In genomic region chr7:37346041-37346440, GRCm38 (mm10) we compare ENCODE assay signal across 8 mouse cellular contexts.
DNase-seq lines count a peak whose midpoint lies in the region; ATAC-seq and TF ChIP-seq lines count a peak whose summit lies in the region.

No protein-coding gene starts in this region.

- 0 out of 2 replicates have a peak, but pooled peaks cover 5% of the 10 kb centered on the region for H3K4me1 ChIP-seq in kidney, postnatal 0 days (replicated peaks; ENCODE audit: insufficient read depth, low read length)
- H3K4me1 ChIP-seq in liver, embryonic 14.5 days (replicated peaks; ENCODE audit: control insufficient read depth in 2 of 2, insufficient read depth in 2 of 2, low read length in 1 of 2) = no peaks in the 10 kb centered on the region
- H3K4me1 ChIP-seq in neural tube, embryonic 15.5 days = peaks cover 38% of the 10 kb centered on the region

- no peak overlapping the region for H3K4me3 ChIP-seq in C2C12 (ENCODE audit: insufficient read depth, poor library complexity, severe bottlenecking)
- H3K4me3 ChIP-seq in kidney, postnatal 0 days (replicated peaks; ENCODE audit: low read depth, low read length) = no peak overlapping the region
- no peak overlapping the region for H3K4me3 ChIP-seq in liver, embryonic 14.5 days (ENCODE audit: insufficient read depth in 1 of 2, low read depth in 2 of 2, low read length in 2 of 2)
- H3K4me3 ChIP-seq in neural tube, embryonic 15.5 days (replicated peaks) = no peak overlapping the region

- no peaks in the 10 kb centered on the region for H3K36me3 ChIP-seq in C2C12 (ENCODE audit: control insufficient read depth, insufficient read depth)
- H3K36me3 ChIP-seq in kidney, postnatal 0 days (ENCODE audit: insufficient read depth, low read length) = no peaks in the 10 kb centered on the region
- no peaks in the 10 kb centered on the region for H3K36me3 ChIP-seq in liver, embryonic 14.5 days (replicated peaks; ENCODE audit: control insufficient read depth, insufficient read depth, low read depth)
- no peaks in the 10 kb centered on the region for H3K36me3 ChIP-seq in neural tube, embryonic 15.5 days

- H3ac ChIP-seq in C2C12 (ENCODE audit: control insufficient read depth, insufficient read length, low read depth) = no peak overlapping the region

- peak; percentile 81 for DNase-seq in NIH3T3 (ENCODE audit: low read depth)
- peak; percentile 89 to 93 for DNase-seq in cerebellum, postnatal 10 days
- DNase-seq in frontal cortex, postnatal 36 days (ENCODE audit: low spot score in 2 of 2) = peak; percentile 75 to 86
- peak; percentile 92 for DNase-seq in kidney, postnatal 0 days (ENCODE audit: low spot score)
- DNase-seq in liver, embryonic 14.5 days (ENCODE audit: low read depth in 3 of 3, low spot score in 3 of 3) = peak; percentile 4 to 16 (median 13)
- peak; percentile 52 for DNase-seq in yolk sac, embryonic 10.5 days (ENCODE audit: low spot score)

- TF ChIP-seq CTCF in C2C12 (IDR thresholded peaks at IDR 0.05; ENCODE audit: control insufficient read depth, insufficient read depth, insufficient read length) = peak; percentile 60
- TF ChIP-seq CTCF in kidney, postnatal 0 days (IDR thresholded peaks at IDR 0.05; ENCODE audit: low read depth) = peak; percentile 96
- peak; percentile 79 for TF ChIP-seq CTCF in liver, embryonic 14.5 days (IDR thresholded peaks at IDR 0.05; ENCODE audit: low read depth)

- no peaks in the 10 kb centered on the region for H3K9me3 ChIP-seq in kidney, postnatal 0 days (replicated peaks; ENCODE audit: low read length)
- H3K9me3 ChIP-seq in liver, embryonic 14.5 days (ENCODE audit: control insufficient read depth, low read length) = no peaks in the 10 kb centered on the region
- H3K9me3 ChIP-seq in neural tube, embryonic 15.5 days (replicated peaks) = no peaks in the 10 kb centered on the region

- TF ChIP-seq EP300 in liver, embryonic 14.5 days (IDR thresholded peaks at IDR 0.05; ENCODE audit: low read depth) = no peak

- no peak overlapping the region for H3K9ac ChIP-seq in kidney, postnatal 0 days (ENCODE audit: low read depth, low read length)
- no peak overlapping the region for H3K9ac ChIP-seq in liver, embryonic 14.5 days (replicated peaks)
- H3K9ac ChIP-seq in neural tube, embryonic 15.5 days (replicated peaks) = peak overlapping the region; percentile 10; the same call in 1 of the 2 replicates

- 3% methylated on average over 10 of the region's 10 CpGs for WGBS in kidney, postnatal 0 days
- WGBS in liver, embryonic 14.5 days (ENCODE audit: insufficient replicate concordance) = 6% methylated on average over 10 of the region's 10 CpGs
- WGBS in neural tube, embryonic 15.5 days = 1% methylated on average over 10 of the region's 10 CpGs

- no peak overlapping the region for H3K4me2 ChIP-seq in kidney, postnatal 0 days (ENCODE audit: low read length)
- no peak overlapping the region for H3K4me2 ChIP-seq in liver, embryonic 14.5 days (ENCODE audit: low read depth)
- H3K4me2 ChIP-seq in neural tube, embryonic 15.5 days = no peak overlapping the region

- H3K79me2 ChIP-seq in C2C12 (ENCODE audit: control insufficient read depth, insufficient read depth) = no peaks in the 10 kb centered on the region

- no peaks in the 10 kb centered on the region for H3K79me3 ChIP-seq in C2C12 (ENCODE audit: low read depth)

- no peaks in the 10 kb centered on the region for H3K27me3 ChIP-seq in C2C12 (ENCODE audit: control insufficient read depth, insufficient read depth, insufficient read length)
- H3K27me3 ChIP-seq in kidney, postnatal 0 days (ENCODE audit: insufficient read depth, low read length) = peaks cover 6% of the 10 kb centered on the region; the same call in 1 of the 2 replicates
- H3K27me3 ChIP-seq in liver, embryonic 14.5 days (ENCODE audit: control insufficient read depth, insufficient read depth, low read length) = no peaks in the 10 kb centered on the region
- H3K27me3 ChIP-seq in neural tube, embryonic 15.5 days (replicated peaks) = no peaks in the 10 kb centered on the region

- peak; percentile 17; the same call in 1 of the 2 replicates for ATAC-seq in kidney, postnatal 0 days (replicated peaks; ENCODE audit: low FRiP score, low read depth)
- no peak for ATAC-seq in liver, embryonic 14.5 days (ENCODE audit: insufficient read depth)
- ATAC-seq in neural tube, embryonic 15.5 days (ENCODE audit: low FRiP score) = 0 out of 2 replicates have a peak, but pooled peaks have one; percentile 29

- H3K27ac ChIP-seq in kidney, postnatal 0 days = no peak overlapping the region
- no peak overlapping the region for H3K27ac ChIP-seq in liver, embryonic 14.5 days
- peak overlapping the region; percentile 74; the same call in 1 of the 2 replicates for H3K27ac ChIP-seq in neural tube, embryonic 15.5 days (replicated peaks)

TF ChIP-seq in C2C12, 6 proteins besides CTCF, POLR2A, EP300 and RAD21:
- TF ChIP-seq CEBPB (IDR thresholded peaks at IDR 0.05; ENCODE audit: low read depth) (no peak), FOSL1 (IDR thresholded peaks at IDR 0.05; ENCODE audit: insufficient read depth, low read length, poor library complexity, severe bottlenecking) (no peak), MAX (IDR thresholded peaks at IDR 0.05) (peak; percentile 81), MYOD1 (IDR thresholded peaks at IDR 0.05; ENCODE audit: control insufficient read depth, insufficient read length, low read depth) (no peak), USF1 (IDR thresholded peaks at IDR 0.05; ENCODE audit: low read depth) (no peak), MYOG (IDR thresholded peaks at IDR 0.05; ENCODE audit: control insufficient read depth, extremely low read depth, insufficient read length) (no peak)

Comparison
In these comparisons a context has a peak if more than half of its experiments do, and no peak if none do; other contexts are left out.
1. DNase-seq: peak in every context shown above with its lines; median percentile 92 in kidney, postnatal 0 days; 91 in cerebellum, postnatal 10 days; 81 in NIH3T3; 80 in frontal cortex, postnatal 36 days; 52 in yolk sac, embryonic 10.5 days; 13 in liver, embryonic 14.5 days.